Mouse (Mus musculus) thymus, adult 18-20 months (tissue): ENCODE measurements at regions not wholly inside any gene's neighbourhood (a gene's known extent, or its start where the extent isn't known, plus 50 kb on each side); places are given as distances from the start of the nearest gene placed in this dataset.

Source experiments
- DNase-seq, 2 experiments: peaks; one replicate each; pipeline ENCODE4 v3.0.0; 2022; ENCODE audit warnings: mixed read lengths in 2 of 2

DNA sequence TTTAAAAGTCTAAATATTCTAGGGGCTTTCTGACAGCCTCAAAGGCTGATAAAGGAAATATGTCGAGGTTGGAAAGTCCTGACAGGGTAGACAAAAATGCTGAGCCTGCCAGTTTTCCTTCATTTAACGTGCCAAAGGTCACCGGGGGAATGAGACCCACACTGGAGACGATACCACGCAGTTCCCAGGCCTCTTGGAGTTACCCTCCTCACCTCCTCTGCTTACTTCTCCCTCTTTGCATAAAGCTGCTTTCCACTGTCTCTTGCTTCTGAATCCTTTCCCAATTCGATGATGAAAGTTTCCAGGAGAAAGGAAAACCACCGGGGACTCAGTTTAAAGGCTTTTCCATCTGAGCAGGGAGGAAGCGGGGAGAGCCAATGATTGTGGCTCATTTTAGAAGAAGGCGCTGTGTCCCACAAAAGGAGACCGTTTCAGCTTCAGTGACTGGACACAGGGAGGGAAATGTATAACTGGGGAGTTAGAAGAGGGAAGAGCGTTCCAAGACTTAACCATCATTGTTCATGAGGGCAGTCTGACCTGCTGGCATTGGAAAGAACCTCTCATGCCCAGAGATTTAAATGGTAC lies 243.2 kb upstream of the Fn1 start:
- DNase-seq: no peak

DNA sequence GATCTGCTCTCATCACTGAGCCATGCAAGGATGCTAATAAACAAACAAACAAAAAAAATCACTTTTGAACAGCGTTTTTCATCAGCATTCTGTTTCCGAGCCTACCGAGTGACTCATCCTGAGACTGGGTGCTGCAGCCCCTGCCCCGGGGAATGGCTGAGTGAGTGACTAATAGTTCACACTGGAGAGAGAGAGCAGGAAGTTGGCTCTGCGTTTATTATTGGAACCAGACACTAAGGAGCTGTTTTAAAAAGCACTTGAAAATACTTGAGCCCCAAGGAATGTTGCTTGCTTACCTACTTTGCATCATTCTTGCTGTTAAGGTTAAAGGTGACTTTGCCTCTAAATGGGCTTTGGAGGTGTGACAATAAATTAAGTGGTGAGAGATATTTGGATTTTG lies 240.6 kb upstream of the Fn1 start:
- DNase-seq: no peak

DNA sequence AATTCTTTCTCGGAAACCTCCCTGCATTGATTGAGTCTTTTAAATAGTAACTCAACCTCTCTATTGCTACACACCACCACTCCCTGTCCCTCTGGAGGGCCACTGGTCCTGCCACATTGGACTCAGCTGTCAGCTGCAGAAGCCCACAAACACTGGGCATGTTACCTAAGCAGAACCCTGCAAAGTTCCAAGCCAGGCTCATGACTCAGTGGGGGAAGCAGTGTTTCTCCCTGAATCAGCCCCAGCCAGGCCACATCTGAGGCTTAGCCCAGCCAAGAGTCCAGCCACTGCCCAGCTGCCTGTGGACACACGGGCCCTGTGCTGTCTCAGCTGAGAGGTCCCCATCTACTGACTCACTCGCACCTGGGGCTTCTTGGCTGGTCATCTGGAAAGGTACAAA lies 234.8 kb upstream of the Fn1 start:
- DNase-seq: no peak

DNA sequence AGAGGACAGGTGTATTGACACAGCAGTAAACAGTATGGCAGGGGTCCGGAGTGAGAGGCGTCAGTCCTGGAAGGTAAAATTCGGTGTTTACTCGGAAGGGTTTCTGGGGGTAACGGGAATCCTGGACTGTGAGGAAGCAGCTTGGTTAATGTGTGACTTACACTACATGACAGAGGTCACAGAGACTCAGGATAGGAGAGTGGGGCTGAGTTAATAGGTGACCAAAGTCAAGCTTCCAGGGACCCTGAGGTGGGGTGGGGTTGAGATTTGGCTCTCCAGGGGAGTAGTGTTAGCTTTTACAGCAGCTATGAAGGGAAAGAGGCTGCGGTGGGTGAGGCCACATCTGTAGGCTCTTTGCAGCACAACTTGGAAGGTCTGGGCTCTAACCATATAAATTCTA lies 233.9 kb upstream of the Fn1 start:
- DNase-seq: no peak

DNA sequence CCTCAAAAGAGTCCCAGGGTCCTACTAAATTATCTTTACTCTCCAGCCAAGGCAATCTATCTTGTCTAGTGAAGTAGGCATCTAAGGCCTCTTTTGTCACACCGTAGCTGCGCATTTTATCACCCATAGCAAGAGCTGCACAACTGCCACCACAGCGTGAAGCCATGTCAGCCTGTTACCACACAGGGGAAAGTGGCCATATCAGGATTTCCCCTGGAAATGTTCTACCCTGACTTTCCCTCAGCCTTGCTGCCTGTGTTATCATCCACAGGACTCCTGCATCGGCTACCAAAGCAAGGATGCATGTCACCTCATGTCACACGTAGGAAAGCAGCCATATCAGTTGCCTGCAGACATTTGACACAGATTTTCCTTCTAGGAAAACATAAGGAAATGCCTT lies 233.2 kb upstream of the Fn1 start:
- no peak for DNase-seq

DNA sequence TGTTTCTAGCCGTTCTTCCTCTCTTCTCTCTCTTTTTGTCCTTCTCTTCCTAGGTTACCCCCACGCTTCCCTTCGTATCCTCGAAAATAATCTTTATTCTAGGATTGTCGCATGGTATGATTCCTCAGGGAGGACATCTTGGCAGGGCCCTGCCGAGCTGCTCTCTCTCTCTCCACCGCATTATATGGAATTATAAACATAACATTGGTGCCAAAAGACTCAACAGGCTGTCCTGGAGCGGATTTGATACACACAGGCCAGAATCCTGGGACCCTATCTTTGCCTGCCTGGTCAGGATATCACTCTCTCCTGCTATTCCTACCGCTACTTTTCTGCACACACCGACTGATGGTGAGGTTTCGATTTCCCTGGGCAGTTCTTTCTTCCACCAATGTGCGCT lies 228.9 kb upstream of the Fn1 start:
- DNase-seq: no peak

DNA sequence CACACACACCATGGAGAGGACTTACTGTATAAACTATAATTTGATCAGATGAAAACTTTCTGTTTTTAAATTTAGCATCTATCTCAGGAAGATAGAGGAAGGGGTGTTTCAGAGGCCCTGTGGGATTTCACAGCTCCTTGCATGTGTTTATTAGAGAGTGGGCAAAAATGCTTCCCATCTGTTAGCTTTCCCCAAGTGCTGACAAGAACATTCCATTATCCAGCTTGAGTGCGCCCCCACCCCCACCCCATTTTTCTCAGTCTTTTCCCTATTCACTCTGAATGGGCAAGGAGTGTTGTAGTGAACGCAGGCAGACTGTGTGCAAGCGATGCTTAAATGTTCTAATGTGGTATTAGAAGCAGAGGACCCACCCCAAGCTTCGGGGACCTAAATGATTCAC lies 228.2 kb upstream of the Fn1 start:
- DNase-seq: no peak

DNA sequence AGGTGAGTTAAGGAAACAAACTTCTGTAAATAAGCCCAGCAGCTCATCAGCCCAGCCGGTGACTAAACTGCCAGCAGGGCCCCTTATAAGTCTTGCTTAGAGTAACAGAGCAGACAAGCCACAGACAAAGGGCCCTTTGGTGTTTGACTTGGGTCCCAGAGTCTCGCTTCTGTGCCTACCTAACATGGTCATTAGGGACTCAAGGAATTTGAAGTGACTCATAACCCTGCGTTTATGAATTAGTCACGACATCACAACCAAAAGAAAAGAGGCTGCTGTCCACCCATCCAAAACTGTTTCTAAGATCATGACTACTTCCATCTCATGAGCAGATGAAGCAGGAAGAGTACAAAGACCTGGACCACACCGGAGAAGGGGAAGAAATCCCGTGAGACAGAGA lies 227.5 kb upstream of the Fn1 start:
- DNase-seq: no peak

DNA sequence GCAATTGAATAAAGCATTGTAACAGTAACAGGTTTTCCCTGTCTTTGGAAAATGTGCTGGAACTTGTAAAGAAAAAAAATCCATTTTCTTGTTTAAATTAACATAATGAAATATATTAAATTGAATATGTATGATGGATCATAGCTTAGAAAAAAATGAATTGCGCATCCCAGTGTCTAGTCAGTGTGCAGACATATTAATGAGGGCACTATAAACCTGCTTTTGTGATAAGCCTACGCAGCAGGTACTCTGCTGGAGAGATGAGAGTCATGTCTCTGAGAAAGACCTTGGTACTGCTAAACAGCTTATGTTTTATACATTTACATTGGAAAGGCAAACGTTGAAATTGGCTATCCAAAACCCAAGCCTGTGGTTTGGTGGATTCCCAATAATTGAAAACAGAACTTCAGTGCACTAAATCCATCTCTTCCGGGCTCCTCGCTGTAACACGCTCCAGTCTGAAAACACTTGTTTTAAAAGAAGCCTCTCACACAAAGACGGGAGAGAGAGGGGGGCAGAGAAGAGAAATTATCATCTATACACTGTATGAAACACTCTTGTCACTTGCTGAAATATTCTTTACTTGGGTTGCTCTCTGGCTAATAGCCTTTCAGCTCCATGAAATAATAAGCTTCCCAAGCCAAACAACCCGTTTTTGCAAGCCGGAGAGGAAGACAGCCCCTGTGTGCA lies 223.9 kb upstream of the Fn1 start:
- DNase-seq: no peak

DNA sequence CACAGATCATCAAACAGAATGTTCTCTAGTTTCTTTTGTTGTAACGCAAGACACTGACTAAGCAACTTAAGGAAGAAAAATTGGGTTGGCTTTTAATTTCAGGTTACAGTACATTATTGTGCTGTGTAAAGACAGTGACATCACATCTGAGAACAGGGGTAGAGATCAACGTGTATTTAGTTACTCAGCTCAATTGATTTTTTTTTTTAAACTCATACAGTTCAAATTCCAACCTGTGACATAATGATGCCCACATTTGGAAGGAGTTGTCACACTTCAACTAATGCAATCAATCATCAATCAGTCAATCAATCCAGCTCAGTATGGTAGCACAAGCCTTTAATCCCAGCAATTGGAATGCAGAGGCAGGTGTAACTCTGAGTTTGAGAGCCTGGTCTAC lies 221.0 kb upstream of the Fn1 start:
- DNase-seq: no peak

DNA sequence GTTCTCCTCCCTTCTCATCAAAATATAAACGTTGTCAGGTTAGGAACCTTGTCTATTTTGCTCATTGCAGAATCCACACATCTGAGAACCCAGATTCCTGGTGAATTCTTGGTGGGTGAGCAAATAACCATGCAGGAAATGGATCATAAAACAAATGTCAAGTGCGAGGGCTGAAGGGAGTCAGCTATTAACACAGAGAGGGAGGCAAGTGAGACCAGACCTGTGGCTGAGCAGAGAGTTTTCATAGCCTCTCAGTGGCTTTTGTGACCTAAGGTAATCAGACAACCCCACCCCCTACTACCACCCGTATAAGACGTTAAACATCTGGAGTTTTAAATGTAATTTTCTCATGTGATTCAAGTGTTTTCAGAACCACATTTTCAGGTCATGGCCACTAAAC lies 212.7 kb upstream of the Fn1 start:
- no peak for DNase-seq

DNA sequence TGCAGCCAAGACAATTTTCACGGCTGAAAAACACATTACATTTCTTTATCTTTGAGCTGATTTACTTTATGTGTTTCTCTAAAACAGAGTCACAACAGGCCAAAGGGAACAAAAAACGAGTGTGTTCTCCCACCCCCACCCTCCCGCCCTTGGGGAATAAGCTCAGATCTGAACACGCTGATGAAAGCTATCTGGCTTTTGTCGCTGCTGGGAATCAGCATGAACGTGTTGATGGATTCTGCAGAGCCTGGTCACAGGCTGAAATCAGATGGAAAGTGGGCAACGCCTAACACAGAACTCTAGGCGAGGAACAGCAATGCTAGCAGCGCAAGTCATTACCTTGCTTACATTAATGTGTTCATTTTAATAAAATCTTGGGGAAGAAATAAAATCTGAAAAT lies 211.7 kb upstream of the Fn1 start:
- DNase-seq: no peak

DNA sequence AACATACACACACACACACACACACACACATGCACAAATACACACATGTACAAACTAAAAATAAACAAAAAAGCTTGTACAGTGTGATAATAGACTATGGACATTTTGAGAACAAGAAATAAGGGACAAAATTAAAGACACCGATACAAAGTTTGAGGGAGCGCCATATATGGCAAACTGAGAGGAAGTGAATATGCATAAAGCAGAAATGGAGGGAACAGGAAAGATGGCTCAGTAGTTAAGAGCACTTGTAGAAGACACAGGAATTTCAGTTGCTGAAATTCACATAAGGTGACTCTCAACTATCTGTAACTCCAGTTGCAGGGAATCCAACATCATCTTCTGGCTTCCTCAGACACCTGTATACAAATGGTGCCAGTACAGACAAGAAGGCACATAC lies 200.2 kb upstream of the Fn1 start:
- no peak for DNase-seq

DNA sequence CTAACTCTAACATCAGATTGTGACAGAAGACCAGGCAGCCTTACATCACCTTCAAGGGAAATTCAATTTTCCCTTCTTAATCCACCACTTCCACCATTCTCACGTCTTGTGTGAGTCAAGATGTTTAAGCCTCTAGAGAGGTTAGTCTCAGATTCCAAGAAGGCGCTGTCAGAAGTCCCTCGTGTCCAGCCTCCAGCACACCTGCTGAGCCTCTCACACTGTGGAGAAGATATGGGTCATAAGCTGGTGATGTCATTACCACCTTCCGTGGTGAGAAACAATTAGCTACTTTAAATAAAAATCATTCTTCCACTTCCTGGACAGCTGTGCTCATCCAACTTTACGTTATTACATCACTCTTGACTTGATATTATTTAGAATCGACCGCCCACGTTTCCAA lies 198.3 kb upstream of the Fn1 start:
- no peak for DNase-seq

DNA sequence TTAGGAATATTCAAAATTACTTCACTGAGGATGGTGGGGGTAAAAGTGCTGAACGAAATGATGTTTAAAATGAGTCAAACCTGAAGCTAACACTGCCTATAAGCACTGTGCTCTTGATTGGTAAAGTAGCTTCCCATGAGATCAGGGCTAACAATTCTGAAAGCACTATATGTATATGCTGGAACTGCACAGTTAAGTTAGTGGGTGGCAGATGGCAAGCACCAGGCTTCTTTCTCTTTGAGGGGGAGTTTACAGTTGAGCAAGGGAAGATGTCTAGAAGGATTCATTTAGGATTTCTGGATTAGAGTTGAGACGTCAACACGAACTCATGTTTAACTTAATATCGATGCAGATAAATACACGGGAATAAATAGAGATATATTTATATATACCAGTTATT lies 195.7 kb upstream of the Fn1 start:
- DNase-seq: no peak

DNA sequence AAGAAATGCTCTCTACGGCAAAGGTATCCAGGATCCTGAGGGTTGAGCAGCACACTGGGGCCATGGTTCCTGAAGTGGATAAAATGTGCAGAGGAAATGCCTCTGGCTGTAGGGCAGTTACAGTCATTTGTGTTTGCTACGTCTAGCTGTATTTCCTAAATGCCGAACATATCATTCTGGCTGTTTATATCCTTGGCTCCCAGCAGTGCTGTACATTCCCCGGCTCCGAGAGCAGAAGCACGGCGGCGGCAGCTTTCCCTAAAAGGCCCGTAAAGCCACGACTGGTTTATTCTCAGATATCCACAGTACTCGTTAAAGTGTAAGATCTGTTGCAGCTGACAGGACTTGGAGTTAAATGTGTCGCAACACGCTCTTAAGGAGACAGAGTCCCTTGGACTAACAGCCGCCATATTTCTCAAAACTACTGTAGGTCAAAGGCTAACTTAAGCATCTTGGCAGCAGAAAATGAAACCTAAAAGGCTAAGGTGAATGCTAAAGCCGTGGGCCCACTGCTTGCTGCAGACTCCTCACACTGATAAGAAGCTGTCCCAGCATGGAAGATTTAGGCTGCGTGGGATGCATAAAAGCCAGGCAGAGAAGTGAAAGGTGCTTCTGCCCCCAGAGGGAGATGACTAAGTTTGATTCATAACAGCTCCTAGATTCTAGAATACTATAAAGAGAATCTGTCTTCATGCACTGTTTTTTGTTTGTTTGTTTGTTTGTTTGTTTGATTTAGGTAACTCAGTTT lies 192.1 kb upstream of the Fn1 start:
- no peak for DNase-seq

DNA sequence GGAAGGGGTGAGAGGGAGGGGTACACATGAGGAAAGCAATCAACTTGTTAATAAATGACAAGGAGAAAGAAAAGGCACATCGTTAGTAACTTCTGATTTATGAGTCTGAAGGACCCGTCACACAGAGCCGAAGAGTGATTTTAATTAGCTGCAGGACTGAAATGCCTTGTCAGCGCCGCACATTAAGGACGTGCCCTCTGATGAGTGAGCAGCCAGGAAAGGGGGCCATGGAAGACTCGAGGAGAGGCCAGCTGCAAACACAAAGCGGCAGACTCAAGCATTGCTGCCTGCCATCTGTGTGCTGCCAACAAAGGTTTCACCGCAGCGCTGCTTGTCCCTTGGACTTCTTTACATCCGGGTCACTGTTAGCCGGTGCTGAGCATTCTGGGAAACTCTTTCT lies 184.8 kb upstream of the Fn1 start:
- no peak for DNase-seq

DNA sequence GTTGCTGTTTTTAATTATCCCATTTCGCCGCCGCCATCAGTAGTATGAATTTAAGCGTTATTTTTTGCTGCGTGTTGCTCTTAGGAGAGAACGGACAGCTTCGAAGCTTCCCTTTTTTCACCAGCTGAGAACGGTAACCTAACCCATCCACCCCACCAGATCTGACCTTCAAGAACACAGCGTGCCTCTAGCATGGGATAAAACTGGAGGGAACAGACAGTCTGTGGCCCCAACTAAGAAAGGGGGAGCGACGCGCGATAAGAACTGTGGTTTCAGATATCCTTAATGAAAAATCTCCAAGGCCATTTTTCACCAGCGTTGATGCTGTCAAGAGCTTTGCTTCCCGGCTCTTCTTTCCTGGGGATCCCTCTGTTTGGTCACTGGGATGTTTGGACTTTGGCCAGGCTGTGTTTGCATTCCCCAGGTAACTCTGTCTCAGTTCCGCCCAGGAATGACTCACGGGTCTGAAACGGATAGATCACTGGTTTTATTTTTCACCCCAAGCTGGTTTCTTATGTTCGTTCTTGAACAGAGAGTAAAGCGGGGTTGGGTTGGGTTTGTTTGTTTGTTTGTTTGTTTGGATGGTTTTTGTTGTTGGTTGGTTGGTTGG lies 184.1 kb upstream of the Fn1 start:
- no peak for DNase-seq

DNA sequence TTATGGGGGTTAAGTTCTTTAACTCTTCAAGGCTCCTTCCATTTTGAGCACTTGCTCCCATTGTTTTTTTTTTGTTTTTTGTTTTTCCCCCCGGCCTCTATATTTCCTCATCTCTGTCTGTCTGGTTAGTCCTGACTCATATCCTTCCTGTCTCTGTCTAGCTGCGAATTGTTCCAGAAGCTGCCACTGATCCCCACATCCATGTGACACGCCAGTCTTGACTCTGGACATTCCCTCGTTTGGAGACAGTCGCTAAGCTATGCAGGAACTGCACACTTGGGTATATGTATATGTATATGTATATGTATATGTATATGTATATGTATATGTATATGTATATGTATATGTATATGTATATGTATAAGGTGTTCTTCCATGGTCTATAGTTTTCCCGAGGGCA lies 177.4 kb upstream of the Fn1 start:
- no peak for DNase-seq

DNA sequence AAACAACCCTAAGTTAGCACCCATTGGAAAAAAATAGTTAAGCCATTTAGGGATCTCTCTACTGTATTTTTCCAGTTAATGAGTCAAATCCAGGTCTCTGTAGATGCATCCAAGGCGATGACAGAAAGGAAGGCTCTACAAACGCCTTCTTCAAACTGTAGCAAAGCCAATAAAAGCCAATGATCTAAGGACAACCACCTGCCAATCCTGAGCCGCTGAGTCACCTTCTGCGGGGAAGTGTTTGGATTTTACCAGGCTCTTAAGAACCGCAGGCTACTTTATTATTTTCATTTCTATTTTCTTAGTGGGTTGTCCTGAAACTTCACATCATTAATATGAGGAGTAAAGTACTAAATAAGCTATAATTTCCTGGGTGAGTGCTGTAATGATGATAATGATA lies 171.4 kb upstream of the Fn1 start:
- no peak for DNase-seq

DNA sequence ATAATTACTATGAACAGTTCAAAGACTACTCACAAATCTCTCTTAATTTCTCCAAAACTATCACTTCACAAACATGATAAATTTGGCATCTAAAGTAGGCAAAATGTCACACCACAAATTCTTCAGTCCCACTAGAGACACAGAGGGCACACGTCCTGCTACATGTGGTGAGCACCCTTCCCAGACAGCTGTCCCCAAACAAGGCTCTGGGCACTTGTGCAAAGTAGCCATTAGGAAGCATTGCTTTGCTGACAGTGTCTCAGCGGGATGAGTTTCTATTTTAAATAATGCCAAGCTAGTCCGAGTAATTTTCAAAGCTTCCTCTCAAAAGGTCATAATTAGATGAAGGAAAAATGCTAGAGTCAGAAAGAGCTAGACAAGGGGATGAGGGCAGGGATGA lies 169.1 kb upstream of the Fn1 start:
- no peak for DNase-seq

DNA sequence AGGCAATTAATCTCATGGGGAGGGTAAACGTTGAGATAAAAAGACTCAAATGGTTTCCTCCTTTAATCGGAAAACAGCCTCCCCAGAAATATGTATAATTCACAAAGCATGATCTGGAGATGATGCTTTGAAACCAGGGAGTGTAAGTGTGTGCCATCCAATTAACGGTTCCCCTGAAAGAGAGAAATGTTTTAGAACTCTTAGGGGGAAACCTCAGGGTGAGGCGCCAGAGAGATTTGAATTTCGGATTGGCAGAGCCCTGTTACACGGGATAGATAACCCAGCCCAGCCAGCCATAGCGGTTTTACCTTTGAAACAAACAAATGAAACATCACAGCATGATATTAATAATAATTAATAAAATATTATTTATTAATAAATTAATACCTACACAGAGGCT lies 168.1 kb upstream of the Fn1 start:
- DNase-seq: no peak

DNA sequence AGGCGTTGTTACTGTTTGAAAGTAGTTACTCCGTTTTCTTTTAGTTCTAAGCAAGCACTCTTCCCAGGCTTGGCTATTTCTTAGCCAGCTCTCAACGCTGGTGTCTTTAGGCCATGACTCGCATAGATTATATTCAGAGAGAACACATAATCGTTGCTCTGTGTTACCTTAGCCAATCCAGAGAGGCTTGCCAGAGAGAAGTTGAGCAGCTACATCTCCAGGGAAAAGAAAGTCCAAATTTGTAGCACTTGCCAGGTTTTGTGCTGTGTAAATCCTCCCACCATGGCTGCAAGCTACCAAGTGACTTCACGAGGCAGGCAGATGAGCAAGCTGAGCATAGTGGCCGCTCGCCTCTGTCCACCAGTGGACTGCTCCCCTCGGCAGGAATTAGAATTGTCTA lies 163.3 kb upstream of the Fn1 start:
- no peak for DNase-seq

DNA sequence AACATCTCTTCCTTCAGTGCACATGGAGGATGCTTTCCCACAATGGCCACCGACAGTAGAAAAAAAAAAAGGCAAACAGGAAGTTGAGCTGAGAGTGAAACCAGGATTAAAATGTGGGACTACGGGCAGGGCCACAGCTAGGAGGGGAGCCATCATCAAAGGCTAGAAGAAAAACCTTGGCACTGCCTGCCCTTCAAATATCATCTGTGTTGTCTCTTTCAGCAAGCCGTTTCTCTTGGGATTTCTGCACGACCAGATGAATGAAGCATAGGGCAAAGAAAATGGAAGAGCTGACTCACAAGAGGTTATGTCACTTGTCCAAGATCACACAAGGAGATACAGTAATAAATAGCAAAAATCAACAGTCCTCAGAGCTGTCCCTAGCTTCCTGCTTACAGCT lies 161.1 kb upstream of the Fn1 start:
- DNase-seq: no peak
